Mouse (Mus musculus) embryonic facial prominence, embryonic 11.5 days (tissue): ENCODE data around the gene Fsd2. TPM values are rescaled to one million over a fixed set of nuclear protein-coding genes. Genes with fewer than 3 reads are reported as not detected.

ENCODE experiments used
- ATAC-seq: fragments of 200-750 bp; cut with Nextera tagmentation; replicated peaks from 2 replicates; pipeline ENCODE4 v1.8.0; 2017; ENCODE audit warnings: low read depth; ENCODE audit not compliant: insufficient number of reproducible peaks, low FRiP score, low TSS enrichment
- DNase-seq: peaks from one replicate; pipeline ENCODE4 v3.0.0-alpha.2; 2015; ENCODE audit warnings: low spot score
- H3K27ac ChIP-seq: fragments of 300-500 bp; sonication (generic); replicated peaks from 2 replicates; pipeline ENCODE4 v1.5.1; 2014; ENCODE audit warnings: mild to moderate bottlenecking, low read depth, low read length, control low read depth
- H3K27me3 ChIP-seq: fragments of 300-500 bp; sonication (generic); 2 replicates; pipeline ENCODE4 v1.6.1; 2014; ENCODE audit warnings: mild to moderate bottlenecking, low read length, moderate library complexity, mixed read lengths; ENCODE audit not compliant: control insufficient read depth, insufficient read depth
- H3K36me3 ChIP-seq: fragments of 300-500 bp; sonication (generic); replicated peaks from 2 replicates; pipeline ENCODE4 v1.6.1; 2014; ENCODE audit warnings: low read depth, mild to moderate bottlenecking, low read length, moderate library complexity, mixed read lengths; ENCODE audit not compliant: control insufficient read depth, insufficient read depth
- H3K4me1 ChIP-seq: fragments of 300-500 bp; sonication (generic); 2 replicates; pipeline ENCODE4 v1.6.1; 2014; ENCODE audit warnings: low read length, mixed read lengths; ENCODE audit not compliant: control insufficient read depth, insufficient read depth
- H3K4me2 ChIP-seq: fragments of 300-500 bp; sonication (generic); 2 replicates; pipeline ENCODE4 v1.6.1; 2014; ENCODE audit warnings: low read depth, mild to moderate bottlenecking, control low read depth, low read length, moderate library complexity
- H3K4me3 ChIP-seq: fragments of 300-500 bp; sonication (generic); 2 replicates; pipeline ENCODE4 v1.5.1; 2014; ENCODE audit warnings: low read depth, low read length, control low read depth
- H3K9ac ChIP-seq: fragments of 300-500 bp; sonication (generic); replicated peaks from 2 replicates; pipeline ENCODE4 v1.6.1; 2014; ENCODE audit warnings: mild to moderate bottlenecking, control low read depth, low read length
- H3K9me3 ChIP-seq: fragments of 300-500 bp; sonication (generic); replicated peaks from 2 replicates; pipeline ENCODE4 v1.6.1; 2016; ENCODE audit warnings: mild to moderate bottlenecking, low read length, inconsistent platforms, mixed read lengths; ENCODE audit not compliant: control insufficient read depth
- whole genome bisulfite sequencing: fragments of 180-500 bp; shearing (Covaris S2); extraction: QIAGEN DNeasy Blood & Tissue Kit; methylation state at CpG from one replicate; pipeline ENCODE4 v1.1.7; 2014; 5-methylcytosine and 5-hydroxymethylcytosine counted together
- polyA plus RNA-seq: library from polyadenylated mRNA; unstranded; fragments of >200 nt; fragmentation: Nextera tagmentation; extraction: Ambion mirVana; gene quantifications from 2 replicates; pipeline ENCODE4 v1.2.1, GENCODE M21; 2014

The Fsd2 gene
- polyA plus RNA-seq, 1 experiment from 2014 or later = 0.35 TPM

- Histone ChIP-seq H3K27ac (no peak overlapping the region), H3K9me3 (no peaks in the 10 kb centered on the region), H3K9ac (no peak overlapping the region), H3K36me3 (no peaks in the 10 kb centered on the region), H3K27me3 (no peaks in the 10 kb centered on the region), H3K4me2 (no peak overlapping the region), H3K4me1 (no peaks in the 10 kb centered on the region), H3K4me3 (no peak overlapping the region)
- DNase-seq (peak; percentile 62), ATAC-seq (no peak)
- WGBS = 78% methylated on average over 2 of the region's 2 CpGs
Observed at GRCm38 (mm10) chr7:81554369-81554768, 12.4 kb downstream of the Fsd2 start.

- Histone ChIP-seq H3K36me3 (no peaks in the 10 kb centered on the region), H3K4me2 (no peak overlapping the region), H3K9me3 (no peaks in the 10 kb centered on the region), H3K27me3 (no peaks in the 10 kb centered on the region), H3K4me1 (no peaks in the 10 kb centered on the region), H3K4me3 (no peak overlapping the region), H3K27ac (no peak overlapping the region), H3K9ac (no peak overlapping the region)
- no peak for DNase-seq
- 63% methylated on average over 4 of the region's 4 CpGs for WGBS
- ATAC-seq = no peak
Observed at GRCm38 (mm10) chr7:81553589-81553988, 13.2 kb downstream of the Fsd2 start.

- H3K36me3 ChIP-seq = no peaks in the 10 kb centered on the region
- 71% methylated on average over 11 of the region's 11 CpGs for WGBS
- H3K27ac ChIP-seq = no peak overlapping the region
- no peak for ATAC-seq
- H3K27me3 ChIP-seq = no peaks in the 10 kb centered on the region
- no peaks in the 10 kb centered on the region for H3K4me1 ChIP-seq
- H3K4me3 ChIP-seq = no peak overlapping the region
- H3K9ac ChIP-seq = no peak overlapping the region
- DNase-seq = no peak
- H3K4me2 ChIP-seq = no peak overlapping the region
- H3K9me3 ChIP-seq = no peaks in the 10 kb centered on the region
Observed at GRCm38 (mm10) chr7:81548864-81549263, 17.9 kb downstream of the Fsd2 start.

GRCm38 (mm10) chr7:81542934-81543333 is 23.8 kb downstream of the Fsd2 start:
- no peak for DNase-seq

GRCm38 (mm10) chr7:81541924-81542524 is 24.7 kb downstream of the Fsd2 start:
- ATAC-seq (no peak), DNase-seq (no peak)
- WGBS = 82% methylated on average over 7 of the region's 7 CpGs
- Histone ChIP-seq H3K27me3 (no peaks in the 10 kb centered on the region), H3K4me2 (no peak overlapping the region), H3K36me3 (no peaks in the 10 kb centered on the region), H3K27ac (no peak overlapping the region), H3K9me3 (no peaks in the 10 kb centered on the region), H3K4me3 (no peak overlapping the region), H3K4me1 (no peaks in the 10 kb centered on the region), H3K9ac (no peak overlapping the region)

More at GRCm38 (mm10) chr7:81542934-81543333, 23.8 kb downstream of the Fsd2 start:
- Histone ChIP-seq H3K27ac (no peak overlapping the region), H3K27me3 (no peaks in the 10 kb centered on the region), H3K4me1 (no peaks in the 10 kb centered on the region), H3K36me3 (no peaks in the 10 kb centered on the region), H3K4me3 (no peak overlapping the region), H3K9ac (no peak overlapping the region), H3K9me3 (no peaks in the 10 kb centered on the region), H3K4me2 (no peak overlapping the region)
- no peak for ATAC-seq
- WGBS = 87% methylated on average over 8 of the region's 8 CpGs

- Histone ChIP-seq H3K27ac (no peak overlapping the region), H3K9me3 (no peaks in the 10 kb centered on the region), H3K4me2 (no peak overlapping the region), H3K36me3 (no peaks in the 10 kb centered on the region), H3K27me3 (no peaks in the 10 kb centered on the region), H3K4me1 (no peaks in the 10 kb centered on the region), H3K4me3 (no peak overlapping the region), H3K9ac (no peak overlapping the region)
- DNase-seq = no peak
- 60% methylated on average over 1 of the region's 1 CpGs for WGBS
- ATAC-seq = no peak
Observed at GRCm38 (mm10) chr7:81540999-81541398, 25.7 kb downstream of the Fsd2 start.

GRCm38 (mm10) chr7:81539565-81539964 is 27.2 kb downstream of the Fsd2 start:
- H3K27ac ChIP-seq = no peak overlapping the region
- H3K36me3 ChIP-seq = no peaks in the 10 kb centered on the region
- 20% methylated on average over 2 of the region's 2 CpGs for WGBS
- H3K4me3 ChIP-seq = no peak overlapping the region
- H3K9me3 ChIP-seq = no peaks in the 10 kb centered on the region
- DNase-seq (no peak), ATAC-seq (no peak)
- H3K9ac ChIP-seq = no peak overlapping the region
- H3K4me2 ChIP-seq = no peak overlapping the region
- H3K4me1 ChIP-seq = no peaks in the 10 kb centered on the region
- no peaks in the 10 kb centered on the region for H3K27me3 ChIP-seq

- H3K9me3 ChIP-seq = no peaks in the 10 kb centered on the region
- WGBS = 75% methylated on average over 2 of the region's 2 CpGs
- no peak overlapping the region for H3K4me2 ChIP-seq
- ATAC-seq (no peak), DNase-seq (no peak)
- H3K4me1 ChIP-seq = no peaks in the 10 kb centered on the region
- H3K27ac ChIP-seq = no peak overlapping the region
- H3K9ac ChIP-seq = no peak overlapping the region
- H3K36me3 ChIP-seq = peaks cover 10% of the 10 kb centered on the region
- H3K27me3 ChIP-seq = no peaks in the 10 kb centered on the region
- H3K4me3 ChIP-seq = no peak overlapping the region
Observed at GRCm38 (mm10) chr7:81538070-81538675, 28.6 kb downstream of the Fsd2 start.
